Mouse (Mus musculus) bone marrow, adult 2 months (tissue): ENCODE measurements around the gene Ldhc.

Experiments used
- CTCF ChIP-seq: fragments of 200-500 bp; IDR thresholded peaks from 2 replicates; pipeline ENCODE4 v1.5.1; 2011; ENCODE audit warnings: low read length, control low read depth; ENCODE audit not compliant: control insufficient read depth, insufficient read depth
- POLR2A ChIP-seq: fragments of 200-500 bp; IDR thresholded peaks from 2 replicates; pipeline ENCODE4 v1.6.1; 2011; ENCODE audit warnings: low read depth, mild to moderate bottlenecking, control low read depth, low read length, borderline replicate concordance; ENCODE audit not compliant: control insufficient read depth

- TF ChIP-seq CTCF, result no peak
- TF ChIP-seq POLR2A, result no peak
Observed at GRCm38 (mm10) chr7:46838104-46838671, 22.8 kb upstream of the Ldhc start.
